Mouse (Mus musculus) mesoderm, embryonic 11.5 days (tissue): ENCODE results near the gene Ptprt.

Experiments
- DNase-seq: peaks from one replicate; pipeline ENCODE4 v3.0.0-alpha.2; 2012; ENCODE audit warnings: low read depth, low spot score

Ptprt gene

GRCm38 (mm10) chr2:162591388-162591787, 69.6 kb downstream of the Ptprt start:
- no peak for DNase-seq

GRCm38 (mm10) chr2:162581651-162582050, 79.3 kb downstream of the Ptprt start:
- no peak for DNase-seq

- no peak for DNase-seq
These were observed 83.1 kb downstream of the Ptprt start for GRCm38 (mm10) chr2:162577819-162578218.

GRCm38 (mm10) chr2:162572851-162573250, 88.1 kb downstream of the Ptprt start:
- DNase-seq = no peak

- no peak for DNase-seq
These were observed 89.9 kb downstream of the Ptprt start for GRCm38 (mm10) chr2:162571037-162571436.

GRCm38 (mm10) chr2:162568308-162569100, 92.4 kb downstream of the Ptprt start:
- peak; percentile 69 for DNase-seq

- DNase-seq = no peak
These were observed 112.6 kb downstream of the Ptprt start for GRCm38 (mm10) chr2:162548312-162548711.

- no peak for DNase-seq
These were observed 129.3 kb downstream of the Ptprt start for GRCm38 (mm10) chr2:162531638-162532037.

- no peak for DNase-seq
These were observed 132.0 kb downstream of the Ptprt start for GRCm38 (mm10) chr2:162528911-162529310.

GRCm38 (mm10) chr2:162515993-162516392, 145.0 kb downstream of the Ptprt start:
- DNase-seq = no peak

- DNase-seq = no peak
These were observed 147.9 kb downstream of the Ptprt start for GRCm38 (mm10) chr2:162513072-162513471.

GRCm38 (mm10) chr2:162512094-162512493, 148.9 kb downstream of the Ptprt start:
- DNase-seq = no peak

- DNase-seq = no peak
These were observed 151.9 kb downstream of the Ptprt start for GRCm38 (mm10) chr2:162509016-162509415.

GRCm38 (mm10) chr2:162507664-162508063, 153.3 kb downstream of the Ptprt start:
- DNase-seq = no peak

GRCm38 (mm10) chr2:162504850-162505249, 156.1 kb downstream of the Ptprt start:
- DNase-seq = no peak

GRCm38 (mm10) chr2:162499501-162499915, 161.4 kb downstream of the Ptprt start:
- no peak for DNase-seq

- no peak for DNase-seq
These were observed 162.8 kb downstream of the Ptprt start for GRCm38 (mm10) chr2:162498191-162498590.

GRCm38 (mm10) chr2:162484036-162484435, 176.9 kb downstream of the Ptprt start:
- DNase-seq = no peak

GRCm38 (mm10) chr2:162443106-162443505, 217.8 kb downstream of the Ptprt start:
- DNase-seq = no peak

GRCm38 (mm10) chr2:162436646-162437045, 224.3 kb downstream of the Ptprt start:
- no peak for DNase-seq

GRCm38 (mm10) chr2:162430171-162430570, 230.8 kb downstream of the Ptprt start:
- peak; percentile 11 for DNase-seq

GRCm38 (mm10) chr2:162426114-162426513, 234.8 kb downstream of the Ptprt start:
- DNase-seq = no peak

- DNase-seq = no peak
These were observed 242.8 kb downstream of the Ptprt start for GRCm38 (mm10) chr2:162418181-162418580.
